Mouse (Mus musculus) limb, embryonic 12.5 days (tissue): Measurements from ENCODE around the gene AA986860. TPM values are rescaled to one million over a fixed set of nuclear protein-coding genes. Genes with fewer than 3 reads are reported as not detected.

ENCODE experiments used
- ATAC-seq: fragments of 200-750 bp; cut with Nextera tagmentation; 2 replicates; pipeline ENCODE4 v1.8.0; 2017; ENCODE audit warnings: low read depth, moderate TSS enrichment; ENCODE audit not compliant: insufficient number of reproducible peaks, insufficient read depth, low FRiP score, low TSS enrichment
- H3K27ac ChIP-seq: fragments of 300-500 bp; sonication (generic); 2 replicates; pipeline ENCODE4 v1.5.1; 2016; ENCODE audit warnings: mild to moderate bottlenecking, moderate library complexity
- H3K27me3 ChIP-seq: fragments of 300-500 bp; sonication (generic); 2 replicates; pipeline ENCODE4 v1.6.1; 2016; ENCODE audit warnings: mild to moderate bottlenecking, moderate library complexity
- H3K36me3 ChIP-seq: fragments of 300-500 bp; sonication (generic); 2 replicates; pipeline ENCODE4 v1.6.1; 2016; ENCODE audit warnings: mild to moderate bottlenecking, moderate library complexity
- H3K4me1 ChIP-seq: fragments of 300-500 bp; sonication (generic); replicated peaks from 2 replicates; pipeline ENCODE4 v1.6.1; 2016
- H3K4me2 ChIP-seq: fragments of 300-500 bp; sonication (generic); 2 replicates; pipeline ENCODE4 v1.6.1; 2016; ENCODE audit warnings: mild to moderate bottlenecking, moderate library complexity
- H3K4me3 ChIP-seq: fragments of 300-500 bp; sonication (generic); replicated peaks from 2 replicates; pipeline ENCODE4 v1.5.1; 2016; ENCODE audit warnings: mild to moderate bottlenecking
- H3K9ac ChIP-seq: fragments of 300-500 bp; sonication (generic); replicated peaks from 2 replicates; pipeline ENCODE4 v1.6.1; 2016; ENCODE audit warnings: mild to moderate bottlenecking, moderate library complexity
- H3K9me3 ChIP-seq: fragments of 300-500 bp; sonication (generic); 2 replicates; pipeline ENCODE4 v1.6.1; 2016; ENCODE audit warnings: mild to moderate bottlenecking, moderate library complexity
- WGBS: fragments of 180-500 bp; shearing (Covaris S2); methylation state at CpG from one replicate; pipeline ENCODE4 v1.1.7; 2016; 5-methylcytosine and 5-hydroxymethylcytosine counted together
- polyA plus RNA-seq: library from polyadenylated mRNA; unstranded; fragments of >200 nt; fragmentation: Nextera tagmentation; extraction: Ambion mirVana; gene quantifications from 2 replicates; pipeline ENCODE4 v1.2.1, GENCODE M21; 2016

Gene AA986860
- polyA plus RNA-seq, 1 experiment from 2014 or later, result 0.54 TPM

DNA sequence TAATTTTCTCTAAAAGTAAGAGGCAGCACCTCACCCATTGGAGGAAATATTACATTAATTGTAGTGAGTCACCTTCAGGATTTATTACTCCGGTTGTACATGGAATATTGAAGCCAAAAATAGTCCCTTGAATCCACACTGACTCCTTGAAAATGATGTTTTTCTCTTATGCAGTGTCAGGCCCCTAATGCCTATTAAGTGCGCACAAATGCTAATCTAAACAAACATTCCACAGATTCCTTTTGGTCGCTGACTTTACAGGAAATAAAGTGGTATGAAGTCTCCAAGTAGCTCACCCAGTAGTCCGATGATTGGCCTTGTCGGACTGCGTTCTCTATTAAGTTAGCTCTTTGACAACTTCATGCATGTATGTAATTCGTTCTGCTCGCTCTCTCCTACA lies 3.1 kb downstream of the AA986860 start:
- no peak overlapping the region for H3K4me2 ChIP-seq
- H3K9ac ChIP-seq, result no peak overlapping the region
- no peak for ATAC-seq
- H3K4me1 ChIP-seq, result peaks cover 3% of the 10 kb centered on the region; the same call in 1 of the 2 replicates
- H3K27me3 ChIP-seq, result no peaks in the 10 kb centered on the region
- no peak overlapping the region for H3K27ac ChIP-seq
- no peak overlapping the region for H3K4me3 ChIP-seq
- no peaks in the 10 kb centered on the region for H3K9me3 ChIP-seq
- 76% methylated on average over 8 of the region's 8 CpGs for WGBS
- no peaks in the 10 kb centered on the region for H3K36me3 ChIP-seq

DNA sequence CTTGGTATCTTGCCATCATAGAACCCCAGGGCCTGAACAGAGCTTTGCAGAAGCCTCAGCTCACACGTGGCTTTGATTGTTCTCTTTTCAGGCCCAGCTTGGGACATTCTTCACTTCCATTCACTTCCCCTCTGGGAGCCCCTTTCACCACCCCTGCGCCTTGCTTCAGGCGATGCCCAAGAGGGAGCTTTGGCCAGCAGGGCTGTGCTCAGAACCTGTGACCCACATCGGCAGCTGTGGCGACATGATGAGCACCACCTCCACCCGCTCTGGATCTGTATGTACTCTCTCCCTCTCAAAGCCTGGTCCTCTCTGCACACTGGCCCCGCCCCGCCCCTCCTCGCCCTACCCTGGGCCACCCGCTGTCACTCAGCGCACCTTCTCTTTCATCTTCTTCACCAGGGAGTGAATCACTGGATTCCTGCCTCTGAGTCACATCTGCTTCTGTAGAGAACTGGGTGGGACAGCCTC lies 5.7 kb downstream of the AA986860 start:
- Histone ChIP-seq H3K9me3 (no peaks in the 10 kb centered on the region), H3K4me3 (no peak overlapping the region), H3K27me3 (no peaks in the 10 kb centered on the region), H3K4me1 (no peaks in the 10 kb centered on the region), H3K4me2 (no peak overlapping the region), H3K36me3 (no peaks in the 10 kb centered on the region), H3K27ac (no peak overlapping the region), H3K9ac (no peak overlapping the region)
- 21% methylated on average over 11 of the region's 11 CpGs for WGBS
- ATAC-seq, result no peak

DNA sequence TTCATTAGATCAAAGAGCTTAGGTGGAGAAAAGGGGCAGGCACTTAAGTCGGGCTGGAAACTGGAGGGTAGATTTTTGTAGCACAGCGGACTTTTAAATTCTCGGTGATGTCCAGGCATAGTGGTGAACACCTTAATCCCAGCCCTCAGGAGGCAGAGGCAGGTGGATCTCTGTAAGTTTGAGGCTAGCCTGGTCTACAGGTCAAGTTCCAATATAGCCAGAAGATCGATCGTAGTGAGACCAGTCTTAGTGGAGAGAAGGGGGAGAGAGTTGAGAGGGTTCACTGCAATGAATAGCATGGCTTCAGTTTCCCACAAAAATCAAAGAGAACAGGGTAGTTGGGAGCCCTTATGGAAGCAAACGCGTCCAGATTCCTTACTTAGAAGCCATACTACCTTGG lies 6.1 kb downstream of the AA986860 start:
- Histone ChIP-seq H3K9me3 (no peaks in the 10 kb centered on the region), H3K4me3 (no peak overlapping the region), H3K4me1 (no peaks in the 10 kb centered on the region), H3K27ac (no peak overlapping the region), H3K9ac (no peak overlapping the region), H3K36me3 (no peaks in the 10 kb centered on the region), H3K4me2 (no peak overlapping the region), H3K27me3 (no peaks in the 10 kb centered on the region)
- WGBS, result 89% methylated on average over 7 of the region's 7 CpGs
- no peak for ATAC-seq

GRCm38 (mm10) chr1:130738551-130739106 lies 6.9 kb downstream of the AA986860 start:
- WGBS, result 73% methylated on average over 3 of the region's 3 CpGs

DNA sequence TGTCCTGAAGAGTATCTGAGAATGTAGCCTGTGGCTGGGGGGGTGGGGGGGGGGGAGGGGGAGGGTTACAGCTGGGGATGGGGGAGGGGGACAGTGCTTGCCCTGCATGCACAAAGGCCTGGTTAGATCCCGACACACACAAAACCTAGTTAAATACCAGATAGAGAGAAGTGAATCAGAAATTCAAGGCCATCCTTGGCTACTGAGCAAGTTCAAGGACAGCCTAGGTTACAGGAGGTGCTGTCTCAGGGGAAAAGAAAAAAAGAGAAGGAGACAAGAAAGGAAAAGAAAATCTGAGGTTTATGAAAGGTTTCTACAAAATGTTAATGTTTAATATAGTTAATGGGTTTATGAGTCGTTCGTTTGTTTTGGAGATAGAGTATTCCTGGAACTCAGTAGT lies 7.9 kb downstream of the AA986860 start:
- no peaks in the 10 kb centered on the region for H3K9me3 ChIP-seq
- H3K4me2 ChIP-seq, result no peak overlapping the region
- ATAC-seq, result no peak
- H3K4me3 ChIP-seq, result no peak overlapping the region
- WGBS, result 89% methylated on average over 3 of the region's 3 CpGs
- H3K27ac ChIP-seq, result no peak overlapping the region
- no peak overlapping the region for H3K9ac ChIP-seq
- H3K36me3 ChIP-seq, result no peaks in the 10 kb centered on the region
- H3K4me1 ChIP-seq, result no peaks in the 10 kb centered on the region
- no peaks in the 10 kb centered on the region for H3K27me3 ChIP-seq

More at GRCm38 (mm10) chr1:130738551-130739106, 6.9 kb downstream of the AA986860 start:
- Histone ChIP-seq H3K9me3 (no peaks in the 10 kb centered on the region), H3K4me1 (no peaks in the 10 kb centered on the region), H3K4me2 (no peak overlapping the region), H3K27me3 (no peaks in the 10 kb centered on the region), H3K36me3 (no peaks in the 10 kb centered on the region), H3K9ac (no peak overlapping the region), H3K27ac (no peak overlapping the region), H3K4me3 (no peak overlapping the region)
- no peak for ATAC-seq

GRCm38 (mm10) chr1:130740227-130740648 lies 8.5 kb downstream of the AA986860 start:
- WGBS, result 71% methylated on average over 4 of the region's 4 CpGs
- no peaks in the 10 kb centered on the region for H3K27me3 ChIP-seq
- no peak overlapping the region for H3K4me3 ChIP-seq
- no peak for ATAC-seq
- H3K9me3 ChIP-seq, result no peaks in the 10 kb centered on the region
- H3K4me1 ChIP-seq, result no peaks in the 10 kb centered on the region
- H3K36me3 ChIP-seq, result no peaks in the 10 kb centered on the region
- H3K27ac ChIP-seq, result no peak overlapping the region
- no peak overlapping the region for H3K4me2 ChIP-seq
- H3K9ac ChIP-seq, result no peak overlapping the region

- Histone ChIP-seq H3K27me3 (no peaks in the 10 kb centered on the region), H3K36me3 (no peaks in the 10 kb centered on the region), H3K9me3 (no peaks in the 10 kb centered on the region), H3K4me1 (no peaks in the 10 kb centered on the region), H3K4me2 (no peak overlapping the region), H3K4me3 (no peak overlapping the region), H3K9ac (no peak overlapping the region), H3K27ac (no peak overlapping the region)
- 65% methylated on average over 15 of the region's 15 CpGs for WGBS
- no peak for ATAC-seq
Measured at GRCm38 (mm10) chr1:130740781-130741720, 9.3 kb downstream of the AA986860 start.

GRCm38 (mm10) chr1:130742201-130742600 lies 10.4 kb downstream of the AA986860 start:
- Histone ChIP-seq H3K9ac (no peak overlapping the region), H3K4me2 (no peak overlapping the region), H3K36me3 (no peaks in the 10 kb centered on the region), H3K4me1 (no peaks in the 10 kb centered on the region), H3K27ac (no peak overlapping the region), H3K9me3 (no peaks in the 10 kb centered on the region), H3K4me3 (no peak overlapping the region), H3K27me3 (no peaks in the 10 kb centered on the region)
- no peak for ATAC-seq
- 87% methylated on average over 7 of the region's 7 CpGs for WGBS

GRCm38 (mm10) chr1:130743775-130744174 lies 12.0 kb downstream of the AA986860 start:
- no peaks in the 10 kb centered on the region for H3K27me3 ChIP-seq

DNA sequence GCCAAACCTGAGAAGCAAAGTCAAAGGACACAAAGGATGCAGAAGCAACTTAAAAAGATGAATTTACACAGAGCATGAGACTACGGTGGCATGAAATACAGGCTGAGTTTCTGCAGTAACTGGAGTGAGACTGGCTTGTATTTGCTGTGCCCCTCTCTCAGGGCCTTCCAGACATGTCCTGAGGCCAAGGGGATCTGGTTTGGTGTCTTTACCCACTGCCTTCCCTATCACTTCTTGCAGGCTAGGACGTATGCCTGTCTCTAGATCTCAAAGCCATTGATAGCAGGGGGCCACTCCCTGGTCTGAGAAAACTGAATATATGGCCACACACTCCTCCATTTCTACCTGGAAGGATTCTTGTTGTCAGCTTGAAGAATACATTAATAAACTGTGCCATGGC lies 12.4 kb downstream of the AA986860 start:
- H3K4me2 ChIP-seq, result no peak overlapping the region
- no peak overlapping the region for H3K9ac ChIP-seq
- no peak for ATAC-seq
- no peaks in the 10 kb centered on the region for H3K4me1 ChIP-seq
- no peaks in the 10 kb centered on the region for H3K27me3 ChIP-seq
- H3K36me3 ChIP-seq, result no peaks in the 10 kb centered on the region
- 84% methylated on average over 2 of the region's 2 CpGs for WGBS
- H3K9me3 ChIP-seq, result no peaks in the 10 kb centered on the region
- H3K4me3 ChIP-seq, result no peak overlapping the region
- H3K27ac ChIP-seq, result no peak overlapping the region

More at GRCm38 (mm10) chr1:130743775-130744174, 12.0 kb downstream of the AA986860 start:
- no peak for ATAC-seq
- Histone ChIP-seq H3K4me3 (no peak overlapping the region), H3K4me1 (no peaks in the 10 kb centered on the region), H3K27ac (no peak overlapping the region), H3K4me2 (no peak overlapping the region), H3K36me3 (no peaks in the 10 kb centered on the region), H3K9ac (no peak overlapping the region), H3K9me3 (no peaks in the 10 kb centered on the region)
- WGBS, result 87% methylated on average over 1 of the region's 1 CpGs

DNA sequence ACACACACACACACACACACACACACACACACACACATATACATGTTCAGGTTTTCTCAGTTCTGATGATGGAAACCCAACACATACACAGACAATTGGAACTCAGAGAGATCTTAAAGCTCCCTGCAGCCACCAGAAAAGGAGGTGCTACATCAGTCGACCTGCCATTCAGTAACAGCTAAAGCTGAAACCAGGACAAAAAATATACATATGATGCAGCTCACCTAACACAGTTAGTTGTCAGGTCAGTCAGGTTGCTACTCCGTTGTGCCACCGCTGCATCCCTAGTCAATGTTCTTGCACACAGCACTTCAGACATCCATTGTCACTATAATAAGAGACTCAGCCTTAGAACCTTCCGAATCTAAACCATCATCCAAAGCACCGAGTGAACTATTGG lies 13.2 kb downstream of the AA986860 start:
- no peaks in the 10 kb centered on the region for H3K36me3 ChIP-seq
- no peaks in the 10 kb centered on the region for H3K9me3 ChIP-seq
- H3K27ac ChIP-seq, result no peak overlapping the region
- H3K4me1 ChIP-seq, result no peaks in the 10 kb centered on the region
- no peaks in the 10 kb centered on the region for H3K27me3 ChIP-seq
- no peak overlapping the region for H3K4me2 ChIP-seq
- WGBS, result 85% methylated on average over 5 of the region's 5 CpGs
- ATAC-seq, result no peak
- H3K4me3 ChIP-seq, result no peak overlapping the region
- H3K9ac ChIP-seq, result no peak overlapping the region
